Mouse (Mus musculus): ENCODE results near the gene Shbg.
"Not testable (repeated sequence)": the region's sequence is repeated elsewhere in the genome, so short reads cannot be mapped to it uniquely, and the experiment has no call there.

Gene Shbg

DNA sequence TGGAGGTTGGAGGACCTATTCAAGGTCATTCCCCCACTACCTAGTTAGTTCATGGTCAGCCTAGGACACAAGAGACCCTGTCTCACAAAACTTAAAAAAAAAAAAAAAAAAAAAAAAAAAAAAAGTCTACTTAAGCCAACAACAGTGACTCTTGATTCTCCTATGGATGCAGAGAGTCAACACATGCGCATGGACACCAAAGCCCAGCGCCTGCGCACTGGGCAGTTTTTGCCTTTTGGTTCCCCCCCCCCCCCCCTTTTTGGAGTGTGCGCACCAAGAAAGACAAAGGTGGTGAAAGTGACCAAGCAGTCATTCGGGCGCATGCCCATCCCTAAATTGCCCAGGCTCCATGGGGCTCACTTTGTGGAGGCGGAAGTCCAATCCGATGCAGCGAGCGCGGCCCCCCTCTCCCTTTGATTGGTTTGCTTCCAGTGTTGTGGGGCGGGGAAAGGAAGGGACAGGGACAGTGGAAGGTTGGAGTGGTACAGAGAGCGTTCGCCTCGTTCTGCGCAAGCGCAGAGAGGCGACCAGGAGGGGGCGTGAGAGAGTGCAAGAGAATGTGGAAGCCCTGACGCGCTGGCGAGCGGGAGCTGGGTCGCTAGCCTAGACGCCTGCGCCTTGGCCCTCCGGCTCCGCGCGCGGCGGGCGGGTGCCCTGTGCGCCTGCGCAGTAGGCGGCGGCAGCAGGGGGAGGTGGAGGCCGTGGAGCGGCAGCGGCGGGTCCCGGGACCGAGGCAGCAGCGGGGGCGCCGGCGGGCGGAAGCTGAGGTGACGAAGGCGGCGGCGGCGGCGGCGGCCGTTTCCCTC is 14.8 kb upstream of the Shbg start, which contains the start of gene Fxr2:
TSS of gene Fxr2 (plus strand) at position 707 of the 806 bp plus-strand sequence.
- DNase-seq (ENCODE audit: low read depth, low spot score), result peak; percentile 100

DNA sequence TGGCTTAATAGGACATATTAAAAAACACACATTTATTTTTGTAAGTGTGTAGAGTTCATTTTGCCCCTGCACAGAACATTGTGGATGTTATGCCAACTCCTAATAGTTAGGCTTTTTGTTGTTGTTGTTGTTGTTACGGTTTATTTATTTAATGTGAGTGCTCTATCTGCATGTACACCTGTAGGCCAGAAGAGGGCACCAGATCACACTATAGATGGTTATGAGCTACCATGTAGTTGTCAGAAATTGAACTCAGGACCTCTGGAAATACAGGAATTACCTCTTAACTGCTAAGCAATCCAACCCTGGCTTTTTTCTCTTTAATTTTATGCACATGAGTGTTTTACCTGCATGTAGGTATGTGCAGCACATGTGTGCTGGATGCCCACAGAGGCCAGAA is 12.1 kb upstream of the Shbg start:
- DNase-seq (ENCODE audit: low read depth, low spot score), result peak; percentile 72

DNA sequence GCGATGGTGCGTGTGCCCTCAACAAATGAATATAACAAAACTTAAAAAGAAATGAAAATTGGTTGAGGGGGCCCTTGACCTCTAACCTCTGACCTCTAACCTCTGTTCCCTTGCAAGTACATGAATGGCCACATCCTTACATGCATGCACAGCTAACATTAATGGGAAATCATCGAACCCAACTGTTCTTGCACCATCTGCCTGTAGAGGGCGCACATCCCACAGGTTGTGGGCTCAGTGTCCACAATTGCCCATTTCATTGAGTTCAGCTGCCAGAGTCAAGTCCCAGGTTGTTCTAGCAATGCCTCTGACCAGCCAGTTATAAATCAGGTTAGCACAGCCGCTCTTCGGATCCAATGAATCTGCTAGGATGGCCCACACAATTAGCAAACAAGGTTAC is 10.6 kb upstream of the Shbg start:
- peak; percentile 91 for DNase-seq (ENCODE audit: low read depth, low spot score)

DNA sequence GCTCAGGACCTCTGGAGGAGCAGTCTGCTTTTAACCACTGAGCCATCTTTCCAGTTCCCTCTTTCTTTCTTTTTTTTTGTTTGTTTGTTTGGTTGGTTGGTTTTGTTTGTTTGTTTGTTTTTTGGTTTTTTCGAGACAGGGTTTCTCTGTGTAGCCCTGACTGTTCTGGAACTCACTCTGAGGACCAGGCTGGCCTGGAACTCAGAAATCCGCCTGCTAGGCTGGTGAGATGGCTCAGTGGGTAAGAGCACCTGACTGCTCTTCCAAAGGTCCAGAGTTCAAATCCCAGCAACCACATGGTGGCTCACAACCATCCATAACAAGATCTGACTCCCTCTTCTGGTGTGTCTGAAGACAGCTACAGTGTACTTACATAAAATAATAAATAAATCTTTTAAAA is 6.6 kb upstream of the Shbg start:
- not testable (repeated sequence) for DNase-seq (ENCODE audit: low read depth, low spot score)

DNA sequence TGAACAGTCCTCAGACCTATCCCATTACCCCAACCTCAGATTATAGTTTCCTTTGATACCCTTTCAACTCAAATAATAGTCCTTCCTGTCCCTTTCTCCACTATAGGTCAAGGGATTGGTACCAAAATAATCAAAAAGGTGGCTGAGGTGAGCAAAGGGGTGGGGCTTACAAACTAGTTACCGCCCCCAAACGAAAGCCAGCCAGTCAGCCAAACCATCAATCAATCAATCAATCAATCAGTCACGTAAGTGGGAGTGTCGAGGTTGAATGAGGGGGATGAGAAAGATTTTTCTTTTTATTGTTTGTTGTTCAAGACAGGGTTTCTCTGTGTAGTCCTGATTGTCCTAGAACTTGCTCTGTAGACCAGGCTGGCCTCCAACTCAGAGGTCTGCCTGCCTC is 5.3 kb upstream of the Shbg start:
- DNase-seq (ENCODE audit: low read depth, low spot score), result peak; percentile 66

DNA sequence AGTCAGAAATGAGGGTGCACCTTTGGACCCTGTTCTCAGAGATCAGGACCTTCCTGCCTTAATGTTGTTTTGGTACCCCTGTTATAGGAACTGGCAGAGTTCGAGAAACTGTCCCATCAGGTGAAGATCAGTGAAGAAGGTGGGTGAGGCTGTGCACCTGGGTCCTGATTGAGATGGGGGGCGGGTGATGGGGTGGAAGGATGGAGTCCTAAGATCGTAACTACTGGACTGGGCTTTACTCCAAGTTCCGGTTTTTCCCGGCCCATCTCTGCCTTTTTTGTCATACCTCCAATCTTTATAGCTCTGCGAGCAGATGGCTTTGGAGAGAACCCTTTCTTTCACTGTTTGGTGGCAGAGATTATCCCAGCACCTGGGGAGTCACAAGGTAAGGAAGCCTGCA is 4.7 kb upstream of the Shbg start:
- DNase-seq (ENCODE audit: low read depth, low spot score), result no peak

DNA sequence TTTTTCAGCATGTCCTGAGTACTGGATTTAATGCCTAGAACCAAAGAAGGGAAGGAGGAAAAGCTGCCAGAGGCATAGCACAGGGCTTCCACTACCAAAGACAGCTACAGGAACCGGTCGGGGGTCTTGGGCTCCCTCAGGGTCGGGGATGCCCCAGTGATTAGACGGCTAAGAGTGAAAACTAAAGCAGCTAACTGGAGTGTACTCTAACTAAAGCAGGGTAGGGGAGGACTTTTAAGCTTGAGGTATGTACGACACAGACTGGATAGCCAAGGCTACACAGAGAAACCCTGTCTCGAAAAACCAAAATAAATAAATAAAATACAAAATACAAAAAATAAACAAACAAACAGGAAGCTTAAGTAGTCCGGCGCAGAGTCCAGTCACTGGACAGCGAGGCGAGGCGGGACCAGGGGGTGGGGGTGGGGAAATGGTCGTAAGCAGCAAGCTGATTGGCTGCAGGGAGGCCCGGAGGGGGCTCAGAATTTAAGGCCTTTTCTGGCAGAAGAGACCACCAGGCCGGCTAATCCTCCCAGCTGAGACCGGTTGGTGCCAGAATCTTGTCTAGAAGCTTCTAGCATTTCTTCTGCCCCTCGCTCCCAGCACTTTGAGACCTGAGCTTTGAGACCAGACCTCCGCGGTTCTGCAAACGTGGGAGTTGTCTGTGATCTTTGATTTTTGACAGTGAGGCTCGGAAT is 4.0 kb upstream of the Shbg start, which contains the start of gene Sat2:
TSS of gene Sat2 (plus strand) at position 454 of the 698 bp plus-strand sequence.
- peak; percentile 23 for DNase-seq (ENCODE audit: low read depth, low spot score)

DNA sequence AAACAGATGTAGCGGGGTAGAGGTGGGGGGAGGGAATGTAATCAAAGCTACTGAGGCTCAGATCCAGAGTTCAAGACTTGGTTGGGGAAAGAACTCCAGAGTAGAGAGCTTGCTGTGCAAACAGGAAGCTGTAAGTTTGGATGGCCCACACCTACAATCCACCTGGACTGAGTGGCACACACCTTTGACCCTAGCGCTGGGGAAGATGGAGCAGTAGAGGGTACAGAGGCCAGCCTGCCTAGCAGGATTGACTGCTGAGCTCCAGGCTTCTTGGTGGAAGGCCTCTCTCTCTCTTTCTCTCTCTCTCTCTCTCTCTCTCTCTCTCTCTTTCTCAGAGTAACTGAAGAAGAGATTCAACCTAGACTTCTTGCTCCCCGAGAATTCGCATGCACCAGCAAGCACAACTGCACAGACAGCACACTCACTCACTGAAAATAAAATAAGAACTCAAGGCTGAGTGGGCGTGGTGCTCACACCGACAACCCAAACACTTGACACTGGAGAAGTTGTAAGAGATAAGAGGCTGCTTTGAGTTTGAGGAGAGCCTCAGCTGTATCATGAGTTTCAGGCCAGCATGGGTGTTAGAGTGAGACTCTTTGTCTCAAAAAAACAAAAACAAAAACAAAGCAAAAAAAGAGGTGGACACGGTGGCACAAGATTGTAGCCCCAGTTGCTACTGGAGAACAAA is 2.8 kb upstream of the Shbg start:
- DNase-seq (ENCODE audit: low read depth, low spot score), result no peak

DNA sequence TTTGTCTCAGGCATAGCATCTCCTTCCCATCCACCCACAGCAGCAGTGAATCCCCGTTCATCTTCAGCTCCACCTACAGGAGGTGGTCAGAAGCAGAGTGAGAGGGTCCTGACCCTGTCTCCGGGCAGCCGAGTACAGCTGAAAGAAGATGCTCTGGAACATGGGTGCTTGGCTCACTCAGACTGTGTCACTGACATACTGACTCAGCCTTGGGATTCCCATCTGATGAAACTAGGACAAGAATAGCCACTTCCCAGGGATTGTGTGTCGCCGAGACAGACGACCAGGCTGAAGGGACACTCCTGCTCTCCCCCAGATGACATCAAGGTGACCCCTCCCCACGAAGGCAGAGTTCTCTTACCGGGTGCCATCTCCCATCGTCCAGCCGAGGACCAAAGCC is 924 bp downstream of the Shbg start:
- DNase-seq (ENCODE audit: low read depth, low spot score), result no peak

DNA sequence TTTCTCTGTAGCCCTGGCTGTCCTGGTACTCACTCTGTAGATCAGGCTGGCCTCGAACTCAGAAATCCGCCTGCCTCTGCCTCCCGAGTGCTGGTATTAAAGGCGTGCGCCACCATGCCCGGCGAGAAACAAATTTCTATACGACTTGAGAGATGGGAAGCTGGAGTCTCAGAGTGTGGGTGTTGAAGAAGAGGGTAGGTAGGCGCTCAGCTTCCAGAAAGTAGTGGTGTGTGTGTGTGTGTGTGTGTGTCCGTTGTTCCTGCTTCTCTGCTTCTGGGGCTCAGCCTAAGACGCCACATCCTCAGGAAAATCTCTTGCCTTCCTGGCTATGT is 3.5 kb downstream of the Shbg start:
- not testable (repeated sequence) for DNase-seq (ENCODE audit: low read depth, low spot score)

DNA sequence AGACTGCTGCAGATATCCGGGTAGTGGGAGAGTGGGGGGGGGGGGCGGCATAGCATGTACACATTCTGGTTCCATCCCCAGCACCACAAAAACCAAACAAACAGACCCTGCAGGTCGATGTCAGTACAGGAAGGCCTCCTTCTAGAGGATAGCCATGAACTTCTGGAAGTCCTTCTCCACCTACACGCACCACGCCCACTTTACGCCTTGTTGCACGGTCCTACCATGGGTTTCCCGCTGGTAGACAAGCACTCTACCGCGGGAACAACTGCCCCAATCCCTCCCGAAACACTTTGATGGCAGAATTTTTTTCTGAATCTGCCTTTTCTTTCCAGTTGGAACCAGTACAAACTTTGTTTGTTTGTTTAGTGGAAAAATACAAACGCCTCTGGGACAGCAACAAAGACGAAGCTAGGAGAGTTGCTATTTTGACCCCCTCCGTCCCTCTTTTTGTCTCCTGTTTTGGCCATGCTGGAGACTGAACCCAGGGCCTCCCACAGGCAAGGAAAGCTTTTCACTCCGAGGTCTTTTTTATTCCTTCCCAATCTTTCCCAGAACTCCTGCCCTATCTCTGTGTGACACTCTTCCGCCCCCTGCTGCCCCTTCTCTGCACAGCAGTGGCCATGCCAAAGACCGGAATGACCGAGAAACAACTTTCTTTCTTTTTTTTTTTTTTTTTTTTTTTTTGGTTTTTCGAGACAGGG is 4.0 kb downstream of the Shbg start:
- DNase-seq (ENCODE audit: low read depth, low spot score), result peak; percentile 88

DNA sequence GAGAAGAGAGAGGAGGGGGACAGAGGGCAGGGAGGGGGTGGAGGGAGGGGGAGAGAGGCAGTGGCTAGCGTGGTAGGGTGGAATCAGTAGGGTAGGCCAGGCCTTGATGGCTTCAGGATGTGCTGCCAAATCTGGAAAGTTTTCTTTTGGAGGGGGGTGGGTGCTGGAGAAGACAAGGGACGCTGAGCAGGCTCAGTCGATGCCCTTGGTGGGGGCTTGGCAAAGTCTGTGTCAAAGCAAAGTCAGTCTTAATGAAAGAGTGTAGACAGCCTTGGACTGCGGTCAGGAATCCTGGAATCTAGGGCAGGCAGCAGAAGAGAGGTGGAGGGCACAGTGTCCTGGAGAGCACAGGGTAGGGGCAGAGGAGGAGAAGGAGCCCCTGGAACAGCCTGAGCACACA is 6.8 kb downstream of the Shbg start:
- DNase-seq (ENCODE audit: low read depth, low spot score), result no peak

DNA sequence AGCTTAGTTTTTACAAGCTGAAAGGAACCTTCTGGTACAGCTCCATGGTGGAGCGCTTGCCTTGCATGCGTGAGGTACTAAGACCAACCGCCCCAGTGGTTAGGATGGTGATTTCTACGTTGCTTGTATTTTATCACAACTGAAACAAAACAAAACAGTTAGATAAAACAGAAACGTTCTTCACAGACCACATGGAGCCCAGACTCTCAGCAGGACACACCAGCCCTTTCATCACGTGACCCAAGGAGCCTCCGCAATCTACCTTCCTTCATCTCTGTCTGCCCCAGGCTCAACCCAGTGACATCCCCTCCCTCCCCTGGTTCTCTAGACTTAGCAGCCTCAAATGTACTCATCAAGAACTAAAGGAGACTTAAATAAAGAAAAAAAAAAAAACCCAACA is 8.3 kb downstream of the Shbg start:
- DNase-seq (ENCODE audit: low read depth, low spot score), result no peak

DNA sequence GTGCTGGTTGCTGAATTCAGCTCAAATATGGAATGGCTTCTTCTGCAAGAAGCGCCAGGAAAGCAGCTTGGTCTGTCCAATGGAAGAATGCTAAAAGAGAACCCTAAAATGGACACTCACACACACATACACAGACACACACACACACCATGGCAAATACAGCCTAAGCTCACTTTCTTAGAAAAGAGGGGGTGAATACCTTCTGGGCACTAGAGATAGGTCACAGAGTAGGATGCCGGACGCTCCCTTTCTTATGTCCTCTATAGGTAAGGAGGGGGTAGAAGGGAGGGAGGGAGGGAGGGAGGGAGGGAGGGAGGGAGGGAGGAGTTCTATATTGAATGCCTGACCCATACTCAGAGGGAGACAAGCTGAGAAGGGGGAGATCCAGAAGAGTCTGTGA is 9.2 kb downstream of the Shbg start:
- DNase-seq (ENCODE audit: low read depth, low spot score), result no peak

DNA sequence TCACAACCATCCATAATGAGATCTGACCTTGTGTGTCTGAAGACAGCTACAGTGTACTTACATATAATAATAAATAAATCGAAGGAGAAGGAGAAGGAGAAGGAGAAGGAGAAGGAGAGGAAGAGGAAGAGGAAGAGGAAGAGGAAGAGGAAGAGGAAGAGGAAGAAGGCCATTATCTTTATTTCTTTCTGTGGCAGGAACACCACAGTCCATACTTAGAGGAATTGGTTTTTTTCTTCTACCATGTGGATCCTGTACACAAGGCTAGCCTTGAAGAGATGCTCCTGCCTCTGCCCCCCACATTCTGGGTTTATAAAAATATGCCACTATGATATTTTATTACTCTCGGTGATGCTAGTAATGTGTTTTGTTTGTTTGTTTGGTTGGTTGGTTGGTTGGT is 10.9 kb downstream of the Shbg start:
- no peak for DNase-seq (ENCODE audit: low read depth, low spot score)

DNA sequence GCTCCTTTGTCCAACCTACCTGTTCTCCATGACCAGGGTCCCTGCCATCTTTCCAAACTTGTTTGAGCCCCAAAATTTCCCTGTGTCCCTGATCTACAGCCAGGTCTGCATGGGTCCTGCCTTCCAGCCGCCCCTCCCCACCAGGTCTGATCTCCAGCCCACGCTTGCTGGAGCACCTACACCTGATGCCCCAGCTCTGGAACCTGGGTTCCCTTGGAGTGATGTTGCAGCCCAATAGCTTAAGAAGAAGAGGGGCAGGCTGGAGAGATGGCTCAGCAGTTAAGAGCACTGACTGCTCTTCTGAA is 11.3 kb downstream of the Shbg start:
- DNase-seq (ENCODE audit: low read depth, low spot score), result no peak

DNA sequence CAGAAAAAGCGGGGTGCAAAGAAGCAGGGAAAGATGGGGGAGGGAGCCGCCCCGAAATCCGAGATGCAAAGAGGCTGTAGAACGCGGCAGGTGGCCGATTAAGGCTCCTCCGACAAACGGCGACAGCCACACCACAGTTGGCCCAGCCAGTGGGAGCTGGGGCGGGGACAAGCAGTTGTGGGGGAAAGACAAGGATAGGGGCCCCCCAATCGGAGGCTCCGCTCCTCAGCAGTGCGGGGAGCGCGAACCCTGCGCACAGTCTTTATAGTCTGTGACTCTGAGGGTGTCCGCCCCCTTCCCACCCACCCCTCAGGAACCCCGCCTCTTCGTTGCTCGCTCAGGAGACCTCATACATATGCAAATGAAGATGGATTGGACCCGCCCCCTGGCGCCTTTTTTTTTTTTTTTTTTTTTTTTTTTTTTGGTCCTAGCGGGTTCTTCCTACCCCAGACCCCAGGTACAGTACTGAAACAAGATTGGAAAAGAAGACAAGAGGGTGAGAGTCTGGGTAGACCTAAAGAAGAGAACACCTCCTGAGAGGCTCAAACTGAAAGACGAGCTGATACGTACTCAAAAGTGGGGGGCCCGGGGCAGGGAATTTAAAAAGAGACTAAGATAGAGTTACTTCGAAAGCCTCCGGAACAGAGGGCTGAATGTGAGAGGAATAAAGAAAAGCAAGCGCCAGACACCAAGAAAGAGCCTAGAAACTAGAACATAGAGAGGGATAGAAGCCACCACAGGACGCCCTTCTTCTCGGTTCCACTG is 11.8 kb downstream of the Shbg start, which contains the start of gene Atp1b2:
TSS of gene Atp1b2 (minus strand) at position 217 of the 765 bp plus-strand sequence.
- DNase-seq (ENCODE audit: low read depth, low spot score), result peak; percentile 92

DNA sequence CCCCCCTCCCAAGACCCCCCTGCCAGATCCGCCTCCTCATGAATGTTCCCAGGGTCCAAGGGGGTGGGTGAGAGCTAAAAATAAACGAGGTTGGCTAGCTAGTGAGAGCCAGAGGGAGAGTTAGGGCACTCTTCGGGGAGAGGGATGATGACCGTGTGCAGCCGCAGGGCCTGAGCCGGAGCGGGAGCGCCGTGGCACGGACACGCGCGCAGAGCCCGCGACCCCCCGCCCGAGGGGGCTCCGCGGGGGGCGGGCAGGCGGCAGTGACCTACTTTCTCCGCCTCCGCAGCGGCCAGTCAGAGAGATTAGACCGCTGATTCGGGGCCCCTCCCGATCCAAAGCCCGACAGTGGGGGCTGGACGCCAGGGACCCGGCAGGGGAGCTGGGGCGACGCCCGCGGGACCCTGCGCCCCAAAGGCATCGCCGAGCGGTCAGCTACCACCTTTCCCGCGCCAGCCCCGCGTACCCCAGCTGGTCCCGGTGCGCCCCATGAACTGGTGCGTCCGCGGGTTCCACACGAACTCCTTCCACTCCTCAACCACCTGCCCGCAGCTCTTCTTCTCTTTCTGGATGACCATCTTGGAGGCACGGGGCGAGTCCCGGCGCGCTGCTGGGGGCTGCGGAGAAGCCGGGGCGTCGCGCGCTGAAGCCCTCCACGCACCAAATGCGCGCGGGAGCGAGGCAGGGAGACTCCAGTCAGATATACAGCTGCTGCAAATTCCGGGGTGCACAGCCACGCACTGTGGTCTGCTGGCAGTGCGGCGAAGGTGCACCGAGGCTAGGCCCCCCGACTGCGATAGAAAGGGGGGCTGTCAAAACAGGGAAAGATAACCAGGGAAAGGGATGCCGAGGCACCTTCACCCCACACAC is 12.7 kb downstream of the Shbg start:
- DNase-seq (ENCODE audit: low read depth, low spot score), result no peak

DNA sequence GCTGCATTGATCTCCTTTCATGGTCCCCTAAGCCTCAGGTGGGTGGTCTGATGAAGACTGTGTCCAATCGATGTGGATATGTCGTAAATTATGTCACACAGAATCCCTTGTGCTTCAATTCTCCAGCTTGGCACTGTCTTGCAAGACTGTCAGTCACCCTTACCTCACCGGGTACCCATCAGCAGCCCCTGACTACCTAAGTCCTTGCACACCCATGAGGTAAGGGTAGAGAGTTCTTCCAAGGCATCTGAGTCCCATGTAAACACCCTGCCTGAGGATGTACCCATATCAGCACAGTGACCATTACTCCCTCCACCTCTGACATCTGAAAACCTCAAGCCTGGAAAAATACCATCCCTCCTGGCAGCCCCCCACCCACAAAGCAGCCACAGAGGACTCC is 13.4 kb downstream of the Shbg start:
- no peak for DNase-seq (ENCODE audit: low read depth, low spot score)

DNA sequence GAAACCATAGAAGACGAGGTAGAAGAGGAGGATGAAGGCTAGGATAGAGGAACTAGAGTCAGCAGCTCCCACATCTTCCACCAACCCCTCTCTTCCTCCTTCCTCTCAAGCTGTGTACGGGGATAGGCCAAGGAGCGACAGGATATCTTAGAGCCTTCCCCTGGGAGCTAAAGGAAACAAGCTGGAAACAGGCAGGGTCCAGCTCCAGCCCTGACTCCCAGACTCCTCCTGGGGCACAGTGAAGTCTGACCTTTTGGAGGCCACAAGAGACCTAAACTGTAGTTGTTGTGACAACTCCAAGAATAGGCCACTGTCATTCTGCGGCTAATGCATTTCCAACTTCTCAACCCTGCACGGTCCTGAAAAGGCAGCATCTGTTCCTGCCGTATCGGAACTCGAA is 14.2 kb downstream of the Shbg start:
- DNase-seq (ENCODE audit: low read depth, low spot score), result no peak
